Mouse (Mus musculus): Measurements from ENCODE around the gene Cuta.

- TF ChIP-seq CTCF (IDR thresholded peaks at IDR 0.05; ENCODE audit: control insufficient read depth, insufficient read depth, insufficient read length) (no peak), MYOD1 (IDR thresholded peaks at IDR 0.05; ENCODE audit: control insufficient read depth, insufficient read length, low read depth) (no peak), USF1 (IDR thresholded peaks at IDR 0.05; ENCODE audit: low read depth) (no peak), MYOG (IDR thresholded peaks at IDR 0.05; ENCODE audit: control insufficient read depth, extremely low read depth, insufficient read length) (no peak), FOSL1 (IDR thresholded peaks at IDR 0.05; ENCODE audit: insufficient read depth, low read length, poor library complexity, severe bottlenecking) (no peak)
These were observed 45.9 kb downstream of the Cuta start for GRCm38 (mm10) chr17:26893492-26893891.
